Mouse (Mus musculus): ENCODE data around the gene Anapc15-ps.

GRCm38 (mm10) chr10:95643042-95643441 lies 30.2 kb downstream of the Anapc15-ps start:
- TF ChIP-seq POLR2A (IDR thresholded peaks at IDR 0.05; ENCODE audit: insufficient read depth, low read depth, low read length), result no peak
- TF ChIP-seq CTCF (IDR thresholded peaks at IDR 0.05; ENCODE audit: insufficient read depth, low read depth, low read length), result no peak
